ENCODE assay signal across 8 mouse cellular contexts in genomic region chr10:62339211-62340094, GRCm38 (mm10). TPM values are rescaled to one million over a fixed set of nuclear protein-coding genes. Genes with fewer than 3 reads are reported as not detected.
DNase-seq lines count a peak whose midpoint lies in the region; ATAC-seq and TF ChIP-seq lines count a peak whose summit lies in the region.

No protein-coding gene starts in this region.

- peak overlapping the region; percentile 87 for H3K4me2 ChIP-seq in heart, embryonic 15.5 days
- peak overlapping the region; percentile 89 for H3K4me2 ChIP-seq in kidney, postnatal 0 days (ENCODE audit: low read length)
- peak overlapping the region; percentile 97 for H3K4me2 ChIP-seq in lung, embryonic 14.5 days

- H3K27ac ChIP-seq in heart, embryonic 15.5 days: peak overlapping the region; percentile 96
- peak overlapping the region; percentile 87 for H3K27ac ChIP-seq in kidney, postnatal 0 days
- peak overlapping the region; percentile 83 for H3K27ac ChIP-seq in lung, embryonic 14.5 days (ENCODE audit: low read depth)

- peak overlapping the region; percentile 70 for H3K4me3 ChIP-seq in erythroblast, embryonic 14.5 days (replicated peaks)
- H3K4me3 ChIP-seq in heart, embryonic 15.5 days: peak overlapping the region; percentile 87
- H3K4me3 ChIP-seq in kidney, postnatal 0 days (replicated peaks; ENCODE audit: low read depth, low read length): peak overlapping the region; percentile 75
- peak overlapping the region; percentile 51 for H3K4me3 ChIP-seq in lung, embryonic 14.5 days (ENCODE audit: low read depth, low read length)

- H3K4me1 ChIP-seq in erythroblast, embryonic 14.5 days (ENCODE audit: control insufficient read depth): peaks cover 97% of the 10 kb centered on the region
- H3K4me1 ChIP-seq in heart, embryonic 15.5 days (replicated peaks): peaks cover 59% of the 10 kb centered on the region
- H3K4me1 ChIP-seq in kidney, postnatal 0 days (replicated peaks; ENCODE audit: insufficient read depth, low read length): peaks cover 37% of the 10 kb centered on the region
- H3K4me1 ChIP-seq in lung, embryonic 14.5 days (ENCODE audit: insufficient read depth): 0 out of 2 replicates have a peak, but pooled peaks cover 7% of the 10 kb centered on the region

- H3K36me3 ChIP-seq in erythroblast, embryonic 14.5 days (ENCODE audit: control insufficient read depth): peaks cover 84% of the 10 kb centered on the region
- no peaks in the 10 kb centered on the region for H3K36me3 ChIP-seq in heart, embryonic 15.5 days
- no peaks in the 10 kb centered on the region for H3K36me3 ChIP-seq in kidney, postnatal 0 days (ENCODE audit: insufficient read depth, low read length)
- no peaks in the 10 kb centered on the region for H3K36me3 ChIP-seq in lung, embryonic 14.5 days (ENCODE audit: insufficient read depth)

- no peaks in the 10 kb centered on the region for H3K27me3 ChIP-seq in erythroblast, embryonic 14.5 days (ENCODE audit: control insufficient read depth)
- no peaks in the 10 kb centered on the region for H3K27me3 ChIP-seq in heart, embryonic 15.5 days
- H3K27me3 ChIP-seq in kidney, postnatal 0 days (ENCODE audit: insufficient read depth, low read length): no peaks in the 10 kb centered on the region
- no peaks in the 10 kb centered on the region for H3K27me3 ChIP-seq in lung, embryonic 14.5 days (ENCODE audit: insufficient read depth, low read length)

- ATAC-seq in CD4-positive, CD25-positive, alpha-beta regulatory T cell, adult 4 months: peak; percentile 38
- ATAC-seq in heart, embryonic 15.5 days (replicated peaks; ENCODE audit: insufficient number of reproducible peaks, insufficient read depth, low FRiP score, low read depth): peak; percentile 25
- ATAC-seq in kidney, postnatal 0 days (replicated peaks; ENCODE audit: low FRiP score, low read depth): peak; percentile 53
- peak; percentile 53 for ATAC-seq in lung, embryonic 14.5 days (ENCODE audit: insufficient read depth)
- no peak for ATAC-seq in monocyte, adult 5-6 weeks (replicated peaks; ENCODE audit: insufficient number of reproducible peaks, low FRiP score, low TSS enrichment, poor library complexity, severe bottlenecking)

- no peak for TF ChIP-seq CTCF in kidney, postnatal 0 days (IDR thresholded peaks at IDR 0.05; ENCODE audit: low read depth)
- TF ChIP-seq CTCF in lung, embryonic 14.5 days (IDR thresholded peaks at IDR 0.05; ENCODE audit: low read depth): no peak

- under 1% methylated on average over 45 of the region's 45 CpGs for WGBS in heart, embryonic 15.5 days
- WGBS in kidney, postnatal 0 days: 1% methylated on average over 45 of the region's 45 CpGs
- WGBS in lung, embryonic 14.5 days: 1% methylated on average over 45 of the region's 45 CpGs

- H3K9ac ChIP-seq in heart, embryonic 15.5 days: peak overlapping the region; percentile 85
- H3K9ac ChIP-seq in kidney, postnatal 0 days (ENCODE audit: low read depth, low read length): peak overlapping the region; percentile 74
- H3K9ac ChIP-seq in lung, embryonic 14.5 days: peak overlapping the region; percentile 58

- DNase-seq in adrenal gland, postnatal 10 days: peak; percentile 41
- DNase-seq in kidney, postnatal 0 days (ENCODE audit: low spot score): peak; percentile 51
- DNase-seq in lung, embryonic 14.5 days: peak; percentile 51
- peak; percentile 65 to 76 for DNase-seq in right cerebral cortex, adult 2 months (ENCODE audit: low spot score in 2 of 2)

- no peaks in the 10 kb centered on the region for H3K9me3 ChIP-seq in erythroblast, embryonic 14.5 days (ENCODE audit: control insufficient read depth, low read length)
- no peaks in the 10 kb centered on the region for H3K9me3 ChIP-seq in heart, embryonic 15.5 days (replicated peaks)
- no peaks in the 10 kb centered on the region for H3K9me3 ChIP-seq in kidney, postnatal 0 days (replicated peaks; ENCODE audit: low read length)
- H3K9me3 ChIP-seq in lung, embryonic 14.5 days (ENCODE audit: low read depth, low read length): no peaks in the 10 kb centered on the region

RNA-seq across cellular contexts. Expression of gene Hk1, which starts 40.3 kb away (rescaled TPM):
- polyA plus RNA-seq in CD4-positive, CD25-positive, alpha-beta regulatory T cell, adult 4 months (2017; shearing (Covaris generic)): 100 to 1,000 TPM in 1 of 2 experiments, 10 to 100 TPM in 1; 69.6 to 103 TPM
- total RNA-seq in adrenal gland, postnatal 10 days (2021): 10 to 100 TPM; 27.3 to 38.4 TPM
- polyA plus RNA-seq in erythroblast, embryonic 14.5 days (2012): 47.9 and 53.6 TPM in 2 replicates
- polyA plus RNA-seq in heart, embryonic 15.5 days (2015; fragmentation: Nextera tagmentation; extraction: Ambion mirVana): 186 and 190 TPM in 2 replicates
- polyA plus RNA-seq in kidney, postnatal 0 days (2015; fragmentation: Nextera tagmentation; extraction: Ambion mirVana): 62.6 and 68.3 TPM in 2 replicates
- polyA plus RNA-seq in lung, embryonic 14.5 days (2014; fragmentation: Nextera tagmentation; extraction: Ambion mirVana): 20.9 and 22.4 TPM in 2 replicates
- total RNA-seq in monocyte, adult 5-6 weeks (2017): 33.1 to 66.9 TPM (median 39.5 TPM) in 3 replicates
